Mouse (Mus musculus) liver, embryonic 15.5 days (tissue): ENCODE data around the gene Mgmt. TPM values are rescaled to one million over a fixed set of nuclear protein-coding genes. Genes with fewer than 3 reads are reported as not detected.

ENCODE experiments used
- ATAC-seq: fragments of 200-750 bp; cut with Nextera tagmentation; 2 replicates; pipeline ENCODE4 v1.8.0; 2017; ENCODE audit warnings: moderate number of reproducible peaks, mild to moderate bottlenecking, moderate library complexity; ENCODE audit not compliant: insufficient read depth
- H3K27ac ChIP-seq: fragments of 300-500 bp; sonication (generic); replicated peaks from 2 replicates; pipeline ENCODE4 v1.5.1; 2015; ENCODE audit warnings: mild to moderate bottlenecking, inconsistent platforms
- H3K27me3 ChIP-seq: fragments of 300-500 bp; sonication (generic); 2 replicates; pipeline ENCODE4 v1.6.1; 2015; ENCODE audit warnings: mild to moderate bottlenecking, inconsistent platforms
- H3K36me3 ChIP-seq: fragments of 300-500 bp; sonication (generic); replicated peaks from 2 replicates; pipeline ENCODE4 v1.6.1; 2015; ENCODE audit warnings: moderate library complexity, mild to moderate bottlenecking, inconsistent platforms
- H3K4me1 ChIP-seq: fragments of 300-500 bp; sonication (generic); replicated peaks from 2 replicates; pipeline ENCODE4 v1.6.1; 2015; ENCODE audit warnings: inconsistent platforms
- H3K4me2 ChIP-seq: fragments of 300-500 bp; sonication (generic); 2 replicates; pipeline ENCODE4 v1.6.1; 2015; ENCODE audit warnings: moderate library complexity, mild to moderate bottlenecking, inconsistent platforms
- H3K4me3 ChIP-seq: fragments of 300-500 bp; sonication (generic); replicated peaks from 2 replicates; pipeline ENCODE4 v1.5.1; 2015; ENCODE audit warnings: mild to moderate bottlenecking, inconsistent platforms
- H3K9ac ChIP-seq: fragments of 300-500 bp; sonication (generic); 2 replicates; pipeline ENCODE4 v1.6.1; 2015; ENCODE audit warnings: moderate library complexity, mild to moderate bottlenecking, inconsistent platforms
- H3K9me3 ChIP-seq: fragments of 300-500 bp; sonication (generic); replicated peaks from 2 replicates; pipeline ENCODE4 v1.6.1; 2016; ENCODE audit warnings: inconsistent platforms
- WGBS: fragments of 180-500 bp; shearing (Covaris S2); methylation state at CpG from one replicate; pipeline ENCODE4 v1.1.7; 2015; ENCODE audit warnings: mixed read lengths; ENCODE audit not compliant: insufficient replicate concordance; 5-methylcytosine and 5-hydroxymethylcytosine counted together
- polyA plus RNA-seq: library from polyadenylated mRNA; unstranded; fragments of >200 nt; fragmentation: Nextera tagmentation; extraction: Ambion mirVana; gene quantifications from 2 replicates; pipeline ENCODE4 v1.2.1, GENCODE M21; 2015

Gene Mgmt
- polyA plus RNA-seq, 1 experiment from 2014 or later: 3.2 TPM

DNA sequence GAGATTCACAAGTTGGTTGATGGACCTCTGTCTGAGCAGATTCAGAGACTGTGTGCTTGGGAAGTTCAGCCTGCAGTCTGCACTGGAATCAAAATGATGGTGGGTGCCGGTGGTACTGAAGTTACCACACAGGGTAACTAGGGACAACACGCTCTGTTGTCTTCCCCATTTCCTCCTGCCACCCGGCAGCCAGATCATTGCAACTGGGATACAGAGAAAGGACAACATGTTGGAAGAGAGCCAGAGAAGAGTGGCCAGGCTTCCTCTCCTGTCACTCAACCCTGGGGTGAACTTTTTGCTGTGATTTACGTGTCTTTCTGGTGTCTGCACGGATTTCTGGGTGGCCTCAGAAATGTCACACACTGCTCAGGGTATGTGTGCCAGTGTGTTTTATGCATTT lies 107.4 kb downstream of the Mgmt start:
- Histone ChIP-seq H3K9me3 (no peaks in the 10 kb centered on the region), H3K27ac (no peak overlapping the region), H3K4me3 (no peak overlapping the region), H3K4me2 (no peak overlapping the region), H3K27me3 (no peaks in the 10 kb centered on the region), H3K9ac (no peak overlapping the region), H3K36me3 (no peaks in the 10 kb centered on the region), H3K4me1 (no peaks in the 10 kb centered on the region)
- no peak for ATAC-seq
- 38% methylated on average over 5 of the region's 5 CpGs for WGBS

DNA sequence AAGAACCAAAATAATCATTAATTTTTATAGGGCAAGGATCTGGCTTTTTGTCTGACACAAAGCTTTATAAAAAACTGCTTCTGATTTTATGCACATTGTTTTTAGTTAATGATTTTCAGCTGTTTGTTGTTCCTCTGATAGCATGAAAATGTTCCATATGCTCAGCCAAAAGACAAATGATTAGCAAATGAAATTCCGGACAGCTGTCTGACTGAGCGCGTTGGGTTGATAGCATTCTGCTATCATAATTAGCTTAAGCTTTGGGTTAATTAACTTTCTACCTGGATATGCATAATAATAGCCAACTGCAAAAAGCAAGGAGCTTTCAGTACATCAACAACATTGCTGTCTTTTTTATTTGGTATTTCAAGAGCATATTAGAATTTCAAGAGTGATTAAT lies 108.0 kb downstream of the Mgmt start:
- Histone ChIP-seq H3K4me3 (no peak overlapping the region), H3K27me3 (no peaks in the 10 kb centered on the region), H3K4me1 (no peaks in the 10 kb centered on the region), H3K4me2 (no peak overlapping the region), H3K27ac (no peak overlapping the region), H3K9me3 (no peaks in the 10 kb centered on the region), H3K9ac (no peak overlapping the region), H3K36me3 (no peaks in the 10 kb centered on the region)
- 84% methylated on average over 3 of the region's 3 CpGs for WGBS
- ATAC-seq: no peak

DNA sequence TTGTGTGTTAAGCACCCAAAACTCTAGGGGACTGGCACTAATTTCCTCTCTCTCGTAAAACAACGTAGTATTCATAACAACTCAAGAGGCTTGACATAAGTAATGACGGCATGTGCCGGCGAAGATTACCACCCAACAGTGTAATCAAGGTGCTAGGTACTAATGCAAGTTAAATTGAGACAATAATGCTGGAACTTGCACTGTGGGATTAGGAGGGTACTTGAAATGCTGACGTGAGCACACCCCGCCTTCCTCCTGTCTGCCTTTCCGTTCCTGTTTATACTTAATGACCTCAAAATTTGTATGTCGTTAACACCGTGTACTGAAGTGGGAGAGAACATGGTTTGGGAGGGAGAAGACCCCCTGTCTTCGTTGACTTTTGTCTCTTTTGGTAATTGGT lies 110.9 kb downstream of the Mgmt start:
- Histone ChIP-seq H3K36me3 (no peaks in the 10 kb centered on the region), H3K9me3 (no peaks in the 10 kb centered on the region), H3K4me2 (no peak overlapping the region), H3K4me3 (no peak overlapping the region), H3K27ac (no peak overlapping the region), H3K9ac (no peak overlapping the region), H3K4me1 (no peaks in the 10 kb centered on the region), H3K27me3 (no peaks in the 10 kb centered on the region)
- ATAC-seq: no peak
- WGBS: 54% methylated on average over 11 of the region's 11 CpGs

DNA sequence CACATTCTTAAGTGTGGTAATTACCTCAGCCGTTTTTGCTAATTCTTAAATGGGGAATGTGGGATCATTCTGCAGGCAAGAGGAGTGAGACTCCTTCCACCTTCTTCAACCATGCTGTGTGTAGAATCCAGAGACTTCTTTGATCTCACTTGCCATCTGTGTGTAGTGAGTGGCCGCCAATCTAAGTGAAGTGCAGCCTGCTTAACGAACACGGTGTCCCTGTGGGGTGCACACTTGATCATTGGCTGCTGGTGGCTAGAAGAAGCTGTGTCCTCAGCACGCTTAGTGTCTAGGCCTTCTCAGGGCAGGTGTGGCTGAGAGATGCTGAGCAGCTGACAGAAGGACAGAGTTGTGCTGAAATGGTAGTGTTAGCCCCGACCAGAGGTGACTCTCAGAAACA lies 113.9 kb downstream of the Mgmt start:
- H3K4me3 ChIP-seq: no peak overlapping the region
- H3K27ac ChIP-seq: no peak overlapping the region
- no peak overlapping the region for H3K4me2 ChIP-seq
- ATAC-seq: no peak
- no peaks in the 10 kb centered on the region for H3K4me1 ChIP-seq
- no peak overlapping the region for H3K9ac ChIP-seq
- 70% methylated on average over 6 of the region's 6 CpGs for WGBS
- H3K9me3 ChIP-seq: no peaks in the 10 kb centered on the region
- no peaks in the 10 kb centered on the region for H3K36me3 ChIP-seq
- no peaks in the 10 kb centered on the region for H3K27me3 ChIP-seq

DNA sequence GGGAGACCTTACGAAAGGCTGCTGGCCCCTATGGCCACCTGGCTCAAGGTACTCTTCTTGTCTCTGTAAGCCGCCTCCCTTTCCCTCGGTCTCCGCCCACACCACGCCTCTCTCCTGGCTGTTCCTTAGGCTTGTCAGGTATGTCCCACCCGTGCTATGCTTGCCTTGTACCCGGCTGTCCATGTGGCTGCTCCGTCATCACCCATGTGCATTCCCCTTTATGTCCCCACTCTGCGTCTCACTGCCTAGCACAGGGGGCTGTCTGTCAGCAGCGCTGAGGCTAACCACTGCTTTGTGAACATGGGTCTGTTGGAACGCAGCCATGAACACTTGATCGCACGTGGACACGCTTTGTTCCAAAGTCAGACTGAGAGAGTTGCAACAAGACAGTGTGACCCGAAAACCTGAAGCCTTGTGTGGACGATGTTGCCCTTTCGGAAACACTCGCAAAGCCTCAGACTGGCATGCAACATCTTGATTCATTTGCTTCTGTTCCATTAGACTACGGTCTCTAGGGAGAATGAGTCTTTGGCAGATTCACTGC lies 115.4 kb downstream of the Mgmt start:
- Histone ChIP-seq H3K27ac (no peak overlapping the region), H3K9me3 (no peaks in the 10 kb centered on the region), H3K4me3 (no peak overlapping the region), H3K4me2 (no peak overlapping the region), H3K36me3 (no peaks in the 10 kb centered on the region), H3K27me3 (no peaks in the 10 kb centered on the region), H3K9ac (no peak overlapping the region), H3K4me1 (no peaks in the 10 kb centered on the region)
- no peak for ATAC-seq
- WGBS: 69% methylated on average over 19 of the region's 19 CpGs

DNA sequence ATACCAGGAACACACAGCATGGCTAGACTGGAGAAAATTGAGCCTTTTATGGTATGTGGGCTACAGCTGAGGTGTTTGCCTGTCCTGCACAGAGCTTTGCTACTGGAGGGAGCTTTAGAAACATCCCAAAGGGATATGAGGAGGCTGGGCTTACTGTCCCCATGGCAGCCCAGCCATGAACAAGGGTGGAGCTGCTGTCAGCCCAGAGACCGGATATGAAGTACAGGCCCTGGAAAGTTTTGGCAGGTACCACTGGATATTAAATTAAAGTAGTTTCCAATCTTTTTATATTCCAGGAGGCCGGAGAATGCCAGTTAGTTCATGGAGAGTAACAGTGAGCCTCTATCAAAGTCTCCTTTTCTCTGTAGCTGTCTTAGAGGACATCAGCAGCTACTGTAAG lies 116.0 kb downstream of the Mgmt start:
- no peak for ATAC-seq
- Histone ChIP-seq H3K4me2 (no peak overlapping the region), H3K9me3 (no peaks in the 10 kb centered on the region), H3K36me3 (no peaks in the 10 kb centered on the region), H3K9ac (no peak overlapping the region), H3K27me3 (no peaks in the 10 kb centered on the region), H3K4me1 (no peaks in the 10 kb centered on the region), H3K27ac (no peak overlapping the region), H3K4me3 (no peak overlapping the region)
- 57% methylated on average over 2 of the region's 2 CpGs for WGBS

DNA sequence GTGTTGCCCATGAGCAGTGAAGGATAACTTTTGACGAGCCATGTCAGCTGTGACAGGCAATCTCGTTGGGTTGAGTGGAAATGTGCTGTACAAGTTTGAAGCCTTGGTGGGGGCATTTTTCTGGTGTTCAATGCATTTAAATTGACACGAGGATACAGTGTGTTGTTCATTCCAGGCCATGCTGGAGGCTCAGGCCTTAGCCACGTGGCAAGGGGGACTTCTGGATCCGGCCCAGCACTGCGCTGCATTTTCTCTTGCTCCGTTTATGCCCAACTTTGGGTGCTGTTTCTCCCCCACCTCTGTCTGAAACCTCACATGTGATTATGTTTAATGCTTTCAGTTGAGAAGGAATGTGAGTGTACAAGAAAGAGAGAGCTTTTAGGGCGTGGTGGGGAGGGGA lies 118.3 kb downstream of the Mgmt start:
- Histone ChIP-seq H3K27me3 (no peaks in the 10 kb centered on the region), H3K9ac (no peak overlapping the region), H3K27ac (no peak overlapping the region), H3K4me2 (no peak overlapping the region), H3K36me3 (no peaks in the 10 kb centered on the region), H3K9me3 (no peaks in the 10 kb centered on the region), H3K4me1 (no peaks in the 10 kb centered on the region), H3K4me3 (no peak overlapping the region)
- ATAC-seq: no peak
- WGBS: 57% methylated on average over 8 of the region's 8 CpGs

DNA sequence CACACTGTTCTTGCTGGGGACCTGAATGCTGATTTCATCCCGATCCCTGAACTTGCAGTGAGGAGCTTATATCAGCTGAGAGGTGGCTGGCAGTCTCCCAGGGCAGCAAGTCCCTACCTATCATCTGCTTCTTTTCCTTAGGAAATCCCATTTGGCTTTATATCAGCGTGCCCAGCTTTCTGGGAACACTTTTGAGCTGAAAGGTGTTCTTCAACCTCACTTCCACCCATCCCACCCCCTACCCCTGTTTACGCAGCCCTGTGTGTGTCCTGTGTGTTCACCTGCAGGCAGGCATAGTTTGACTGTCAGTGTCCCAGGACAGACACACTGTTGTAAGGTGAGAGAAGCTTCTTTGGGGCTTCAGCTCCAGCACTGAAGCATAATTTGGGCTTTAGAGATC lies 119.0 kb downstream of the Mgmt start:
- no peaks in the 10 kb centered on the region for H3K9me3 ChIP-seq
- no peak overlapping the region for H3K4me3 ChIP-seq
- no peak overlapping the region for H3K9ac ChIP-seq
- 58% methylated on average over 3 of the region's 3 CpGs for WGBS
- no peak overlapping the region for H3K4me2 ChIP-seq
- no peak for ATAC-seq
- no peaks in the 10 kb centered on the region for H3K4me1 ChIP-seq
- H3K36me3 ChIP-seq: no peaks in the 10 kb centered on the region
- no peak overlapping the region for H3K27ac ChIP-seq
- H3K27me3 ChIP-seq: no peaks in the 10 kb centered on the region

DNA sequence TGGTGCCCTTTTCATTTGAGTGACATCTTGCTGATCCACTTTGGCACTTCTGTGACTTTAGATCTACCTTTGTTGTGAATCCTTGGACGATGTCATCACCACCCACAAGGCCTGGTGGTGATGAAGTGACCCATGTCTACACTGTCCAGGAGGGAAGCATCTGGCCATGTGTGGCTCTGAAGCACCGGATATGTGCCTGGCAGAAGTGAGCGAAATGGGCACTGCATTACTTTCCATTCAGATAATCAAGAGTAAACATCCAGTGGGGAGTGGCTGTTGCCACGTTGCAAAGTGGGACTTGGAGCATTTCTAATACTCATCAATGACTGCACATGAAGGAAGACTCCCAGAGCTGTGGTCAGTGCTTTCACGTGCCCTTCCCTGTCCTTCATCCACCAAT lies 124.2 kb downstream of the Mgmt start:
- Histone ChIP-seq H3K9me3 (no peaks in the 10 kb centered on the region), H3K4me1 (no peaks in the 10 kb centered on the region), H3K27ac (no peak overlapping the region), H3K36me3 (no peaks in the 10 kb centered on the region), H3K27me3 (no peaks in the 10 kb centered on the region), H3K9ac (no peak overlapping the region), H3K4me2 (no peak overlapping the region), H3K4me3 (no peak overlapping the region)
- no peak for ATAC-seq
- WGBS: 64% methylated on average over 5 of the region's 5 CpGs

DNA sequence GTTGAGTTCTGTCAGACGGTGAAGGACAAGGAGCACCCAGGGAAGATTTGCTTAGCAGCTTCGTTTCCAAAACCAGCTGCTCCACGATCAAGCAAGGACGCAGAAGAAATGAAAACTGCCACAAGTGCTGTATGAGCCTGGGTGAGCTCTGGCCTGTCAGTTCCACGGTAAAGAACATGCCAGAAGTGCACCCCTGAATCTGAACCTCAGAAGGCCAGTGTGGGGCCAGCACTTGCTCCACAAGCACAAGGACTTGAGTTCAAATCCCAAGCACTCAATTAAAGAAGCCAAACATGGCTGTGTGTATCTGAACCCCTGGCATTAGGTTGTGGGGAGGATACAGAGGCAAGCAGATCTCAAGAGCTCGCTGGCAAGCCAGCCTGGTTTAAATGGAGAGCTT lies 125.8 kb downstream of the Mgmt start:
- Histone ChIP-seq H3K27ac (no peak overlapping the region), H3K27me3 (no peaks in the 10 kb centered on the region), H3K4me2 (no peak overlapping the region), H3K36me3 (no peaks in the 10 kb centered on the region), H3K4me3 (no peak overlapping the region), H3K4me1 (no peaks in the 10 kb centered on the region), H3K9me3 (no peaks in the 10 kb centered on the region), H3K9ac (no peak overlapping the region)
- no peak for ATAC-seq
- WGBS: 64% methylated on average over 6 of the region's 6 CpGs

DNA sequence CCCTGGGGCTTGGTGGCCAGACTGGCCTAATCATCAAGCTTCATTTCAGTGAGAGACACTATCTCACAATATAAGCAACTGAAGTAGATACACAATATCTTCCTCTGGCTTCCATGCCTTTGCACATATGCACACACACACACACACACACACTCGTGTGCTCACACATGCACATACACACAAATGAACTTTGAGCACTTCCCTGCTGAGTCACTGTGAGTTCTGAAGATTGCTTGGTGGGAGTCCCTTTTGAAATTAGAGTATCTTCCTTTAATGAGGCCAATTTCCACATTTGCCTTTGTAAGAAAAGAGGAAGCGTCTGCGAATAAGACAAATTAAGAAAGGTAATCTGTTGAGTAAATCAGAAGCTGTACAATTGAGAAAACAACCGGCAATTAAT lies 136.4 kb downstream of the Mgmt start:
- no peak for ATAC-seq

DNA sequence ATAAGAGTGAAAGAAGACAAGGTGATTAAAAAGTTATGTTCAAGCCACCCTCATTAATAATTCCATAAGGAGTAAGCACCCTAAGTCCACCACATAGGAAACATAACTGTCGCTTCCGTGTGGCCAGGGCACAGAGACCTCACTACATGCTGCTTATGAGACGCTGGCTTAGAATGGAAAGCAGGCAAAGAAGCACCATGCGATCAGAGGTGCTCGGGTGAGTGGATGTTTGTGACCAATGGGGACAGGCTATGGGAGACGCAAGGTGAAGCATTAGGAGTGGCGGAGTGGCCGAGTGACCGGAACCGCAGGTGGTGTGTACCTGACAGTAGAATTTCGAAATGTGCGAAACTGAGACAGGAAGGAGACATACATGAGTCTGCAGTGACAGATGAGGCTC lies 138.8 kb downstream of the Mgmt start:
- Histone ChIP-seq H3K9me3 (no peaks in the 10 kb centered on the region), H3K9ac (no peak overlapping the region), H3K4me3 (no peak overlapping the region), H3K4me1 (no peaks in the 10 kb centered on the region), H3K4me2 (no peak overlapping the region), H3K27me3 (no peaks in the 10 kb centered on the region), H3K27ac (no peak overlapping the region), H3K36me3 (no peaks in the 10 kb centered on the region)
- no peak for ATAC-seq
- 80% methylated on average over 12 of the region's 12 CpGs for WGBS

More for the DNA sequence above, 136.4 kb downstream of the Mgmt start:
- Histone ChIP-seq H3K9ac (no peak overlapping the region), H3K36me3 (no peaks in the 10 kb centered on the region), H3K9me3 (no peaks in the 10 kb centered on the region), H3K4me2 (no peak overlapping the region), H3K4me3 (no peak overlapping the region), H3K27me3 (no peaks in the 10 kb centered on the region), H3K27ac (no peak overlapping the region), H3K4me1 (no peaks in the 10 kb centered on the region)
- 58% methylated on average over 4 of the region's 4 CpGs for WGBS
